Mouse (Mus musculus): Measurements from ENCODE around the gene Tnfrsf14. TPM values are rescaled to one million over a fixed set of nuclear protein-coding genes. Genes with fewer than 3 reads are reported as not detected.
A peak's percentile ranks its signal among the peaks of the same experiment; 100 is the strongest.

Gene Tnfrsf14
- total RNA-seq, 2 experiments from 2014 or later, result 38.4 to 110 TPM

GRCm38 (mm10) chr4:154886876-154887592 is 41.3 kb downstream of the Tnfrsf14 start:
- no peak for ATAC-seq (replicated peaks; ENCODE audit: poor library complexity, severe bottlenecking)

GRCm38 (mm10) chr4:154885416-154885815 is 42.9 kb downstream of the Tnfrsf14 start:
- ATAC-seq (replicated peaks; ENCODE audit: poor library complexity, severe bottlenecking), result no peak

DNA sequence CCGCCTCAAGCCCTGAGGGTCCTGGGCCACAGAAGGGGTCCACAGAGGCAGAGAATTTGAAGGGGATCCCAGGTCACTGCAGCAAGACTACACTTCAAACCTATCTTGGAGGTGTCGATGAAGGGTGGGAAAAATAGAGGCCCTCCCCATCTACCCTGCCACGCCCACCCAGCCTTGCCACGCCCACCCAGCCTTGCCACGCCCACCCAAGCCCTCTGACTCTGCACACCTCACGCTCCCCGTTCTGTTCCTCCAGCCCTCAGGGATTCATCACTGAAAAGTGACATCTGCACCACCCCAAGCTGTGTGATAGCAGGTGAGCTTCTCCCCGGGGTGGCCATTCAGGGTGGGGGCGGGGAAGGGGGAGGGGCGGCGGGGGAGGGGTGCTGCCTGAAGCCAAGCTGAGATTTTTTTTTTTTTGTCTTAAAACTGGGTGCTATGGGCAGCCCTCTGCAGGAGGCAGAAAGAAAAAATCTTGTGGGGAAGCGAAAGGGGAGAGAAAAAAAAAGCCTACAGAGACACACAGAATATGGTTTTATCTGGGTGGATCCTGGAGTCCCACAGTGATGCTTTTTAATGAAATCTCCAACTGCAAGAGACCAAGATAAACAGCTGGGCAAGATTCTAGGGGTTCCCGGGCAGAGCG is 46.2 kb downstream of the Tnfrsf14 start:
- ATAC-seq (replicated peaks; ENCODE audit: poor library complexity, severe bottlenecking), result 0 out of 2 replicates have a peak, but pooled peaks have one; percentile 12

GRCm38 (mm10) chr4:154880730-154881129 is 47.6 kb downstream of the Tnfrsf14 start:
- no peak for ATAC-seq (replicated peaks; ENCODE audit: poor library complexity, severe bottlenecking)

GRCm38 (mm10) chr4:154877864-154878548 is 50.4 kb downstream of the Tnfrsf14 start:
- ATAC-seq (replicated peaks; ENCODE audit: poor library complexity, severe bottlenecking), result peak; percentile 97

DNA sequence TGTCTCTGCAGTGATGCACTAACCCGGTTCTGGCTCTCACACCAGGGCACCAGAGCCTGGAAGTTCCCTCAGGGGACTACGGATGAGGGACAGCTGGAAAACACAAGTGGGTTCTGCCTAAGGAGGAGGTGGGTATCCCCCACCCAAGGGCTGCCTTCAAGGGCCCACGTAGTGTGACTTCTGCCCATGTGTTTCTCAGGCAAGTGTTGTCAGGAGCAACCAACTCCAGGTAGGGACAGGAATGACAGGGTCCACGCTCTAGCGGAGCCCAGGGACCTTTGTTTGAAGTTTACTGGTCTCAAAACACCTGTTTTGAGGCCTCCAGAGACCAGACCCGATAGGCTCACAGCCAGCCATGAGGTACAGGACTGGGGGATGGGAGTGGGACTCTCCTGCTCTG is 55.2 kb downstream of the Tnfrsf14 start:
- ATAC-seq (replicated peaks; ENCODE audit: poor library complexity, severe bottlenecking), result no peak

Other genes with a start within 250 kb of the Tnfrsf14 start
- 0.17 TPM in 1 of 2 replicates, not detected in the other for gene Ttc34, start 91.1 kb downstream of the Tnfrsf14 start, total RNA-seq (2014; fragmentation: Nextera tagmentation)
- gene Ttc34, start 91.1 kb downstream of the Tnfrsf14 start, total RNA-seq (2017), result not detected in 2 replicates
- gene Mmel1, start 59.0 kb downstream of the Tnfrsf14 start, total RNA-seq (2014; fragmentation: Nextera tagmentation), result not detected in 2 replicates
- gene Mmel1, start 59.0 kb downstream of the Tnfrsf14 start, total RNA-seq (2017), result not detected in 2 replicates
- 6.9 and 8.5 TPM in 2 replicates for gene Fam213b, start 29.4 kb downstream of the Tnfrsf14 start, total RNA-seq (2014; fragmentation: Nextera tagmentation)
- gene Fam213b, start 29.4 kb downstream of the Tnfrsf14 start, total RNA-seq (2017), result 2.9 and 6.7 TPM in 2 replicates
- gene Hes5, start 32.4 kb upstream of the Tnfrsf14 start, total RNA-seq (2014; fragmentation: Nextera tagmentation), result 0.85 TPM in 1 of 2 replicates, not detected in the other
- 0.52 TPM in 1 of 2 replicates, not detected in the other for gene Hes5, start 32.4 kb upstream of the Tnfrsf14 start, total RNA-seq (2017)
- 36.3 and 45.1 TPM in 2 replicates for gene Pank4, start 35.6 kb upstream of the Tnfrsf14 start, total RNA-seq (2014; fragmentation: Nextera tagmentation)
- gene Pank4, start 35.6 kb upstream of the Tnfrsf14 start, total RNA-seq (2017), result 17.3 and 20.8 TPM in 2 replicates
- 0.30 TPM in 1 of 2 replicates, not detected in the other for gene Plch2, start 128.2 kb upstream of the Tnfrsf14 start, total RNA-seq (2014; fragmentation: Nextera tagmentation)
- not detected in 2 replicates for gene Plch2, start 128.2 kb upstream of the Tnfrsf14 start, total RNA-seq (2017)
- 10.5 and 11.0 TPM in 2 replicates for gene Pex10, start 138.5 kb upstream of the Tnfrsf14 start, total RNA-seq (2014; fragmentation: Nextera tagmentation)
- 13.4 and 18.6 TPM in 2 replicates for gene Pex10, start 138.5 kb upstream of the Tnfrsf14 start, total RNA-seq (2017)
- gene Rer1, start 157.8 kb upstream of the Tnfrsf14 start, total RNA-seq (2014; fragmentation: Nextera tagmentation), result 93.3 and 125 TPM in 2 replicates
- 106 and 134 TPM in 2 replicates for gene Rer1, start 157.8 kb upstream of the Tnfrsf14 start, total RNA-seq (2017)
- gene Morn1, start 158.0 kb upstream of the Tnfrsf14 start, total RNA-seq (2014; fragmentation: Nextera tagmentation), result 0.62 and 1.2 TPM in 2 replicates
- gene Morn1, start 158.0 kb upstream of the Tnfrsf14 start, total RNA-seq (2017), result 1.6 and 4.7 TPM in 2 replicates